Comparison of ENCODE assay signal across 26 mouse cellular contexts in the genomic region with DNA sequence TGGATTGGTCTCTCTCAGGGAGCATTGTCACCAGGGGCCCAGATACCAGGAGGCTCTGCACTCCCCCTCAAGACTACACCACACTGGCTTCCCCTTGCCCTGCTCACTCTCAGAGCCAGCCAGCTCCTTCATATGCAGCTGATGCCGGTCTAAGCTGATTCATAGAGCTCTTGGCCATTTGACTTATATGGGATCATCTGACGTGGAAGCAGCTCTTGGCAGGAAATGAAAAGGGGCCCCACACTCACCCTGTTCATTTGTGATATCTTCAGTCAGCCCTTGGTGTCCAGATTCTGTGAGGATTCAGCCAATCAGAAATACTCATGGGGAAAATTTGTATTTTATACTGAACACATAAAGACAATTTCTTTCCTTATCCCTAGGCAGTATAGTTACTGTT.
DNase-seq lines count a peak whose midpoint lies in the region; ATAC-seq and TF ChIP-seq lines count a peak whose summit lies in the region.
"Had no signal": no experiment of that assay in that cellular context is flagged by ENCODE, and none has a peak within 500 bp of the region (broad histone marks: within the 10 kb centered on the region; RNA-seq: fewer than 3 reads in every experiment).

No protein-coding gene starts in this region.

- H3K27me3 ChIP-seq in limb, embryonic 14.5 days (ENCODE audit: control insufficient read depth, insufficient read depth, low read length), result no peaks in the 10 kb centered on the region
- no peaks in the 10 kb centered on the region for H3K27me3 ChIP-seq in limb, embryonic 10.5 days (ENCODE audit: low read depth, poor library complexity, severe bottlenecking)
- no peaks in the 10 kb centered on the region for H3K27me3 ChIP-seq in lung, embryonic 16.5 days (ENCODE audit: control insufficient read depth, insufficient read depth, low read depth, low read length)
- H3K27me3 ChIP-seq: heart, embryonic 12.5 days; hindbrain, embryonic 12.5 days had no signal

- 51% methylated on average over 2 of the region's 2 CpGs for WGBS in limb, embryonic 14.5 days
- WGBS in limb, embryonic 10.5 days, result 78% methylated on average over 2 of the region's 2 CpGs
- WGBS in lung, embryonic 16.5 days, result 33% methylated on average over 2 of the region's 2 CpGs

- peak; percentile 26; the same call in 1 of the 2 replicates for ATAC-seq in limb, embryonic 14.5 days (ENCODE audit: low FRiP score, low read depth)
- peak; percentile 26; the same call in 1 of the 2 replicates for ATAC-seq in lung, embryonic 16.5 days (ENCODE audit: low read depth)
- ATAC-seq: forebrain, embryonic 14.5 days; intestine, embryonic 16.5 days; lung, postnatal 0 days; midbrain, embryonic 16.5 days had no signal

- H3K9ac ChIP-seq in limb, embryonic 14.5 days (ENCODE audit: low read depth, low read length, severe bottlenecking), result no peak overlapping the region
- H3K9ac ChIP-seq in lung, embryonic 16.5 days (ENCODE audit: low read length), result no peak overlapping the region
- H3K9ac ChIP-seq: heart, embryonic 12.5 days; hindbrain, embryonic 12.5 days had no signal

- peaks cover 5% of the 10 kb centered on the region; the same call in 1 of the 2 replicates for H3K4me1 ChIP-seq in limb, embryonic 14.5 days (ENCODE audit: control insufficient read depth, insufficient read depth, low read length)
- H3K4me1 ChIP-seq in limb, embryonic 10.5 days, result peaks cover 4% of the 10 kb centered on the region; the same call in 1 of the 2 replicates
- no peaks in the 10 kb centered on the region for H3K4me1 ChIP-seq in lung, embryonic 16.5 days (replicated peaks; ENCODE audit: control insufficient read depth, insufficient read depth, low read length)
- H3K4me1 ChIP-seq: hindbrain, embryonic 12.5 days had no signal

- DNase-seq in limb, embryonic 14.5 days (ENCODE audit: low spot score), result peak; percentile 52
- DNase-seq in limb, embryonic 10.5 days (ENCODE audit: low spot score), result no peak
- no peak for DNase-seq in lung, adult 18-20 months
- DNase-seq in NIH3T3 (ENCODE audit: low read depth), result peak; percentile 55
- no peak for DNase-seq in adrenal gland, postnatal 10 days
- DNase-seq in layer of hippocampus, postnatal 36 days, result no peak
- DNase-seq: cerebellum, adult 2 months; gastrocnemius, adult 2 months; gastrocnemius, postnatal 36 days; heart, adult 2 months; heart, postnatal 14 days; kidney, adult 8-10 months; kidney, postnatal 4 days; right cerebral cortex, postnatal 25 days; thymus, adult 18-20 months; thymus, postnatal 25 days had no signal

- no peaks in the 10 kb centered on the region for H3K9me3 ChIP-seq in limb, embryonic 14.5 days (ENCODE audit: control insufficient read depth, low read length)
- no peaks in the 10 kb centered on the region for H3K9me3 ChIP-seq in limb, embryonic 10.5 days (replicated peaks)
- no peaks in the 10 kb centered on the region for H3K9me3 ChIP-seq in lung, embryonic 16.5 days (ENCODE audit: control insufficient read depth, low read length)
- H3K9me3 ChIP-seq: G1E; heart, embryonic 12.5 days; hindbrain, embryonic 12.5 days had no signal

- H3K4me3 ChIP-seq in limb, embryonic 14.5 days (replicated peaks; ENCODE audit: low read length), result no peak overlapping the region
- H3K4me3 ChIP-seq in limb, embryonic 10.5 days, result no peak overlapping the region
- H3K4me3 ChIP-seq in lung, embryonic 16.5 days (ENCODE audit: low read length), result no peak overlapping the region
- H3K4me3 ChIP-seq: gastrocnemius, adult 2 months; heart, adult 2 months; heart, embryonic 12.5 days; hindbrain, embryonic 12.5 days had no signal

- no peak overlapping the region; the same call in 1 of the 2 replicates for H3K27ac ChIP-seq in limb, embryonic 14.5 days (replicated peaks; ENCODE audit: low read depth, low read length)
- H3K27ac ChIP-seq in limb, embryonic 10.5 days, result no peak overlapping the region
- H3K27ac ChIP-seq in lung, embryonic 16.5 days (ENCODE audit: low read length), result no peak overlapping the region
- H3K27ac ChIP-seq: gastrocnemius, adult 2 months; heart, adult 2 months; hindbrain, embryonic 12.5 days; kidney, postnatal 0 days had no signal

- no peak overlapping the region for H3K4me2 ChIP-seq in limb, embryonic 14.5 days (replicated peaks; ENCODE audit: low read depth, low read length, severe bottlenecking)
- H3K4me2 ChIP-seq in lung, embryonic 16.5 days (ENCODE audit: low read depth, low read length), result no peak overlapping the region
- H3K4me2 ChIP-seq: heart, embryonic 12.5 days; hindbrain, embryonic 12.5 days; midbrain, embryonic 11.5 days had no signal

- H3K36me3 ChIP-seq in limb, embryonic 14.5 days (ENCODE audit: control insufficient read depth, insufficient read depth, low read length), result peaks cover 8% of the 10 kb centered on the region; the same call in 1 of the 2 replicates
- peaks cover 8% of the 10 kb centered on the region for H3K36me3 ChIP-seq in limb, embryonic 10.5 days
- H3K36me3 ChIP-seq in lung, embryonic 16.5 days (ENCODE audit: control insufficient read depth, insufficient read depth, low read length), result peaks cover 3% of the 10 kb centered on the region
- H3K36me3 ChIP-seq: heart, embryonic 12.5 days had no signal

- TF ChIP-seq POLR2A in limb, embryonic 14.5 days (IDR thresholded peaks at IDR 0.05; ENCODE audit: borderline replicate concordance, extremely low read depth, insufficient read depth, insufficient read length), result no peak

Comparison
In these comparisons a context has a peak if more than half of its experiments do, and no peak if none do; other contexts are left out.
1. DNase-seq: peak in limb, embryonic 14.5 days (single experiment) and NIH3T3 (single experiment); none in limb, embryonic 10.5 days (single experiment), lung, adult 18-20 months (0 of 2), adrenal gland, postnatal 10 days (single experiment) and layer of hippocampus, postnatal 36 days (0 of 2).